Mouse (Mus musculus): ENCODE data around the gene Timm44. TPM values are rescaled to one million over a fixed set of nuclear protein-coding genes. Genes with fewer than 3 reads are reported as not detected.
"Not testable (repeated sequence)": the region's sequence is repeated elsewhere in the genome, so short reads cannot be mapped to it uniquely, and the experiment has no call there.

Timm44 gene
- total RNA-seq, 2 experiments from 2014 or later: 73.9 to 78.4 TPM

GRCm38 (mm10) chr8:4265160-4265914 is 10.4 kb downstream of the Timm44 start:
- no peak for DNase-seq (ENCODE audit: low spot score in 2 of 2)

GRCm38 (mm10) chr8:4263105-4263791 is 12.5 kb downstream of the Timm44 start:
- no peak for DNase-seq (ENCODE audit: low spot score in 2 of 2)

GRCm38 (mm10) chr8:4259805-4260170 is 15.9 kb downstream of the Timm44 start:
- DNase-seq (ENCODE audit: low spot score in 2 of 2): no peak

- peak; percentile 82 to 92 for DNase-seq (ENCODE audit: low spot score in 2 of 2)
These were observed 16.4 kb downstream of the Timm44 start, which contains the start of gene Ctxn1 for GRCm38 (mm10) chr8:4259125-4259804. Gene Ctxn1 (minus strand): TSS chr8:4259274.

- no peak for DNase-seq (ENCODE audit: low spot score in 2 of 2)
These were observed 17.0 kb downstream of the Timm44 start for GRCm38 (mm10) chr8:4258678-4259077.

GRCm38 (mm10) chr8:4258233-4258632 is 17.5 kb downstream of the Timm44 start:
- peak; percentile 63 to 81 for DNase-seq (ENCODE audit: low spot score in 2 of 2)

- DNase-seq (ENCODE audit: low spot score in 2 of 2): no peak
These were observed 18.4 kb downstream of the Timm44 start for GRCm38 (mm10) chr8:4257350-4257749.

GRCm38 (mm10) chr8:4256911-4257310 is 18.8 kb downstream of the Timm44 start:
- no peak for DNase-seq (ENCODE audit: low spot score in 2 of 2)

- not testable (repeated sequence) for DNase-seq (ENCODE audit: low spot score in 2 of 2)
These were observed 20.2 kb downstream of the Timm44 start for GRCm38 (mm10) chr8:4255471-4255870.

- peak in 1 of 2 experiments; percentile 50 for DNase-seq (ENCODE audit: low spot score in 2 of 2)
These were observed 21.7 kb downstream of the Timm44 start for GRCm38 (mm10) chr8:4254001-4254400.

GRCm38 (mm10) chr8:4252934-4253841 is 22.5 kb downstream of the Timm44 start, which contains the start of gene Snapc2:
Gene Snapc2 (plus strand): TSS chr8:4253080.
- peak; percentile 91 to 98 for DNase-seq (ENCODE audit: low spot score in 2 of 2)

GRCm38 (mm10) chr8:4252116-4252760 is 23.5 kb downstream of the Timm44 start:
- DNase-seq (ENCODE audit: low spot score in 2 of 2): no peak

- DNase-seq (ENCODE audit: low spot score in 2 of 2): peak; percentile 81 to 85
These were observed 25.3 kb downstream of the Timm44 start for GRCm38 (mm10) chr8:4250306-4250970.

GRCm38 (mm10) chr8:4249213-4249612 is 26.5 kb downstream of the Timm44 start:
- DNase-seq (ENCODE audit: low spot score in 2 of 2): peak; percentile 61 to 67

GRCm38 (mm10) chr8:4247951-4248540 is 27.7 kb downstream of the Timm44 start, which contains the start of gene Tgfbr3l:
Gene Tgfbr3l (plus strand): TSS chr8:4248214.
- DNase-seq (ENCODE audit: low spot score in 2 of 2): no peak

- DNase-seq (ENCODE audit: low spot score in 2 of 2): no peak
These were observed 28.5 kb downstream of the Timm44 start for GRCm38 (mm10) chr8:4247241-4247640.

GRCm38 (mm10) chr8:4245737-4246136 is 30.0 kb downstream of the Timm44 start:
- DNase-seq (ENCODE audit: low spot score in 2 of 2): no peak

GRCm38 (mm10) chr8:4245061-4245460 is 30.7 kb downstream of the Timm44 start:
- DNase-seq (ENCODE audit: low spot score in 2 of 2): no peak

- DNase-seq (ENCODE audit: low spot score in 2 of 2): no peak
These were observed 36.4 kb downstream of the Timm44 start for GRCm38 (mm10) chr8:4239193-4239890.
